Mouse (Mus musculus) heart, postnatal 10 days (tissue): ENCODE data around the gene Mrs2. TPM values are rescaled to one million over a fixed set of nuclear protein-coding genes. Genes with fewer than 3 reads are reported as not detected.
"Not testable (repeated sequence)": the region's sequence is repeated elsewhere in the genome, so short reads cannot be mapped to it uniquely, and the experiment has no call there.

Experiments used
- DNase-seq, 2 experiments: peaks; one replicate each; pipeline ENCODE4 v3.0.0; 2021
- intact Hi-C: fragments of 180-260 bp; cut with DNase I; formaldehyde crosslinking; loops from one replicate; pipeline ENCODE4 v1.15.1; 2025
- total RNA-seq, 2 experiments: library from RNA; stranded (reverse); gene quantifications; 2 replicates each; pipeline ENCODE4 v1.2.3; 2021

Gene Mrs2
- total RNA-seq, 2 experiments from 2014 or later = 46.7 to 60.0 TPM

DNA sequence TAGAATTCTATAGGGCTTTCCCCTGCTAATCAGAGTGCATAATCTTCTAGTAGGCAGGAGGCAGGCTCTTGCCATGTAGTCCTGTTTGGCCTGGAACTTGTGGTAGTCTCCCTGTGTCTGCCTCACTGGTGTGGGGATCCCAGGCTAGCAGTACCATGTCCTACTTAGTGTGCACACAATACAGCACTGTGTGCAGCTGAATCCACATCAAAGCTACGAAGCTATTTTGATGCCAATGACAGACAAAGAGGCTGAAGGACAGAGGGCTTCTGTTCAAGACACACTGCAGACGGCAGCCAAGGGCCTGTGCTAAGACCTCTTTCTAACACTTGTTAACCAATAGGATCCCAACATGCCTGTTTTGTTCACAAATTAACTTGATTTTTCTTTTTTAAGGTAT lies 34.7 kb downstream of the Mrs2 start:
- DNase-seq = no peak
- intact Hi-C loops = no loop called here

DNA sequence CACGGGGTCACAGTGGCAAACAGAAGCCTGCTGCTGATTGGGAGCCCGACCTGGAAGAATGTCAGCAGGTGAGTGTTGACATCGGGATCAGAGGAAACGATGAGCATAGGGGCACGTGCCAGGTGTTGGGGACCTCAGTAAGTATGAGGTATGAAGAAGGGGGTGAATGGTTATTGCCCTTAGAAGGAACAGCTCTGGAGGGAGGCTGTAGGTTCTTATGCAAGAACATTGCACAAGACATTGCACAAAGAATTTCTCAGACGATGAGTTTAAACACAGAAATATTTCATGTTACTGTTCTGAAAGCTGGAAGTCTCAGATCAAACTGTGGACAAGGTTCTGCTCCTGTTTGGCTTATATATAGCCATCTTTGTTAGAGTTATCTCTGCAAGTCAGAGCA lies 39.1 kb downstream of the Mrs2 start:
- DNase-seq = no peak
- intact Hi-C loops = no loop called here

DNA sequence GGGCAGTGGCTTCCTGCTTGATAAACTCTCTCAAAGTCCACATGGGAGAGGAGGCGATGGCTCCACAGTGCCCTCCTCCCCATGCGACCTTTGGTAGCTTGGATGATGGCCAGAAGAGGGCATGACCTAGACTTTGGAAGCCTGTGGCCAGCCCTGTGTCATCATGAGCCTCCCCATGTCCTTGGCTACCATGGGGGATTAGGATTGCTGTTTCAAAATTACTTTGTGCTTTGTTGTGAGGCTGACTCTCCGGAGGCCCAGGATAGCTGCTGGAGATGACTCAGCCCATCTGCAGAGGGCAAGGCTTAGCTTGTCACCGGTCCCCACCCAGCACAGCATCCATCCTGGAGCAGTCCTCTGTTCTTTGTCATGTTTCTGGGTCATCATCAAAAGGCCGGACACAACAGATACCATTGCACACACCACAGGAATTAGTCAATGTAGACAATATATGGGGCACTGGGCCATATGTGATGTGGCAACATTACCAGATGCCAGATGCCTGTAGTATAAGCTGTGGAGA lies 42.3 kb downstream of the Mrs2 start:
- DNase-seq = no peak
- intact Hi-C loops = no loop called here

DNA sequence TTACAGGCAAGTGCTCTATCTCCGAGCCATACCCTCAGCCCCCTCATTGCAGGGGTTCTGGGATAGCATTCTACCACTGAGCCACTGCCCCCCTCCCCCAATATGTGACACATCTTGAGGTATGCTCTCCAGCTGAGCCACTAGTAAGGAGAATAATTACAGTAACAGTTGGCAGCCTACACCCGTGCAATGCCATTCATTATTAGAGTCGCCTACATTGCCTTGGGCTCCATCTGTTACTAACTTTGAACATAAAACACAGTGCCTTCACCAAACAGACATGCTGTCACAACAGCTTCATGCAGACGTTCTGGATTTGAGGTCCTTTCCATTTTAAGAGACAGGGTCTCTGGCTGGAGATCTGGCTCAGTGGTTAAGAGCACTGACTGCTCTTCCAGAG lies 43.8 kb downstream of the Mrs2 start:
- intact Hi-C loops = no loop called here
- no peak for DNase-seq

DNA sequence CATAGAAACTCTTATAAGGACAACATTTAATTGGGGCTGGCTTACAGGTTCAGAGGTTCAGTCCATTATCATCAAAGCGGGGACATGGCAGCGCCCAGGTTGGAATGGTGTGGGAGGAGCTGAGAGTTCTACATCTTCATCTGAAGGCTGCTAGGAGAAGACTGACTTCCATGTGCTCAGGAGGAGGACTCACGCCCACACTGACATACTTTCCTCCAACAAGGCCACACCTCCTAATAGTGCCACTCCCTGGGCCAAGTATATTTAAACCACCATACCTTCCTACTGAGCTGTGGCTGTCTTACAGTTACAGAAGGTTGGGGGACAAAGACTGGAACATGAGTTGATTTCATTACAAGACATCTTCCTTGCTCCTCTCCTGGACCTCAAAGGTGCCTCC lies 48.4 kb downstream of the Mrs2 start:
- DNase-seq, intact Hi-C loops: not testable (repeated sequence)

DNA sequence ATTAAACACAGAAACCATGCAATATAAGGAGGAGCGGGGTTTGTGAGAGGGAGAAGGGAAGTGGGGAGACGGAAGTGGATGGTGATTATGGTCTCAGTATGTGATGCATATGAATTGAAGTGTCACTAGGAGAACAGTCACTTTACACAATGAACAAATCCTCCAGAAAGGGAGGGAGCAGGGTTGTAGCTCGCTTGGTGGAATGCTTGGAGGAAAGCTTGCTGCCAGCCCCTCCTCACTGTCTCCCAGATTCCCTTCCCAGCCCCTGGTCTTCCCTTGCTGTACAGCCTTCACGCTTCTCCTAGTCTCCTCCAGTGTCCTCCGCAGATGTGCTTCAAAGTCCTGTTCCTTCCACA lies 54.4 kb downstream of the Mrs2 start:
- intact Hi-C loops = no loop called here
- DNase-seq = no peak

DNA sequence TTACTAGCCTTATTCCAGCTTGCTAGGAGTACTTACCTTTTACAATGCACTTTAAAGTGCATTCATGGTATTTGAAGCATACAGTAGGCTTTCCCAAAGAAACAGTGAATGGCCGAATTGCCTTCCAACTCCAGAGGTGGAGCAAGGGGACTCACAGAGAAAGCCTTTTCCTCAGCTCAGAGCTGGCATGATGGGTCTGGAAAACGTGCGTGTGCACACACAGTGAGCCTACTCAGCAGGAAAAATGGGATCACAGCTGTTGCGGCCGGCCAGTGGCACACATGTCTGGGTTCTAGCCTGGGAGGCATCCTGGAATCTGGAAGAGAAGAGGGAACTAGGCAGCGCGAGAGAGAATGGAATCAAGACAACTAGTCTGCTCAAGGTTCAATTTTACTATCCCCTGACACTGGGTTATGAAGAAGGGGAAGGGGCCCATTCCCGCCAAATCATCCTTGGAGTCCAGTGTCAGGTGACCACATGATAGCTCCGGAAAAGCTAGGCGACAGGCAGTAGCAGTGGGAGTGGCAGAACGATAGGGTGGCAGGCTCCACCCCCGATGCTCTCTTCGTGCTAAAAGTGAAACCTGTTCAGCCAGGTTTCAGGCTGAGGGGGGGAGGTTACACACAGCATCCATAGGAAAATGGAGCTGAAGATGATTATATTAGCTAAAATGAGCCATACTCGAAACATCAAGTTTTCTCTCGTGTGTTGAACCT lies 54.9 kb downstream of the Mrs2 start:
- no peak for DNase-seq
- intact Hi-C loops = no loop called here

DNA sequence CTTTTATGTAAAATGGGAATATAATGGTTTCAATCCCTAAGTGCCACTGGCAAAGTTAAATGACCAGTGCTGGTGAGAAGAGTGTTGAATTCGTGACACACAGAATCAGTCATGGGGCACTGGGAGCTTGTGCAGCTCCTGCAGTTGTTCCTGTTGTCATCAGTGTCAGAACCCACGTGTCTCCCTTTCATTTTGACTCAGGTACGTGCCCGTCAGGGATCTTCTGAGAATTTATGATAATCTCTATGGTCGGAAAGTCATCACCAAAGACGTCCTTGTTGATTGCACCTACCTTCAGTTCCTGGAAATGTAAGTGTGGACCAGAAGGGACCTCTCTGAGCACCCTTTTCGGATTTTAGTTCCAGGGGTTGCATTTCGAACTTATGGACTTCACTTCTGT lies 58.1 kb downstream of the Mrs2 start:
- no peak for DNase-seq
- intact Hi-C loops = no loop called here

DNA sequence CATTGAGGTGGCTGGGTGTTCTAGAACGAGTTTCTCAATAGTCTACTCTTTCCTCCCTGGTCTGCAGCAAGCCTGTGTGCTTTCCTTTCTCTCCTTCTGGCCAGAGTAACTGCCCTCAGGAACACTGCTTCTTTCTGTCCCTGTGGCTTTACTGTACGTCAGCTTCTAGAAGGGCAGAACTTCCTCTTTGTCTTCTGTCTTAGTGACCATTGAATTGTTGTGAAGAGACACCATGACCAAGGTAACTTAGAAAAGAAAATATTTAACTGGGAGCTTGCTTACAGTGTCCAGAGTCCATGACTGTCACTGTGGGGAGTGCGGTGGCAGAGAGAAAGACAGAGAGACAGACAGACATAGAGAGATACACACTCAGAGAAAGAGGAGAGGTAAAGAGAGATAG lies 60.1 kb downstream of the Mrs2 start:
- no peak for DNase-seq
- intact Hi-C loops = no loop called here

DNA sequence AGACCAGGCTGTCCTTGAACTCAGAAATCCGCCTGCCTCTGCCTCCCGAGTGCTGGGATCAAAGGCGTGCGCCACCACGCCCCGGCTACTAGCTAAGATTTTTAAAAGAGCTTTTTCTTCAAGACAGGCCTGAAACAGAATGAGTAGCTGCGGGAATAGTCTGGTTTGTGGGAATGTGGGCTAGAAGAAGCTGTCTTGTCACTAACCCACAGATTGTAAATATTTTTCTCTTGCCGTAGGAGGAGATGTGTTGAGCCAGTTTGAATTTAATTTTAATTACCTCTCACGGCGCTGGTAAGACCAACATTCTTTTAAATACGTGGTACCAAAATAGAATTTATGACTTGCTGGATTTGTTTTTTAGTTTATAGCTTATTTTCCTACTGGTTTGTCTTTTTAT lies 61.5 kb downstream of the Mrs2 start:
- intact Hi-C loops = no loop called here
- no peak for DNase-seq

DNA sequence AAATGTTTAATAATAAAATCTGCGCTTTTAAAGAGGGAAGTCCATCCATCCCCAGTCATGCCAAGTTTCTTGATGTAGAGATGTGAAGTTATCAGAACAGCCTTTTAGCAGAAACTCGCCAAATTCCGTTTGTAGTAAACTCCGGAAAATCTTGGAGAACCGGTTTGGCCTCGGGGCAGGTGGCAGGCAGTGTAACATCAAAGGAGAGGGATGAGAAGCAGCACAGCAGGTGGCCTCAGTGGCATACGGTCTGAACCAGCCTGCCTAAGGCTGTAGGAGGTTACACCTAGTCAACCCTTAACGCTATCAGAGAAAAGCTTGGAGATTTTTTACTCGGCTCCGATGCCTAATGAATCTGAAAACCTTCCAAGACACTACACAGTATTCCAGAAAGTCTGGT lies 64.7 kb downstream of the Mrs2 start:
- intact Hi-C loops = no loop called here
- DNase-seq = no peak

DNA sequence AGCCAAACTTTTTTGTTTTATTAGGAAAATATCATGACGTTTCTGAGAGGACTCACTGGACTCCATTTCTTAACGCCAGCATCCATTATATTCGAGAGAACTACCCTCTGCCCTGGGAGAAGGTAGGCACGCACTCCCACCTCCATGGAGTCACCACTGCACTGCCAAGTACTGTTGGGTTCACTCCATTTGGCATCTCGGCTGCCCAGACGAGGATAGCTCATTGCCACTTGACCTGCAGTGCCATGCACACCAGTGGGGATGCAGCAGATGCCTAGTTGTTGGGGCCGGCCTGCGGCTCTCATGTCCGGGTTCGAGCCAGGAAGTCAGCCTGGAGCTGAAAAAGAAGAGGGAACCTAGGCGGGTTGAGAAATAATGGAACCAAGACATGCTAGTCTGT lies 65.1 kb downstream of the Mrs2 start:
- no peak for DNase-seq
- intact Hi-C loops = no loop called here

DNA sequence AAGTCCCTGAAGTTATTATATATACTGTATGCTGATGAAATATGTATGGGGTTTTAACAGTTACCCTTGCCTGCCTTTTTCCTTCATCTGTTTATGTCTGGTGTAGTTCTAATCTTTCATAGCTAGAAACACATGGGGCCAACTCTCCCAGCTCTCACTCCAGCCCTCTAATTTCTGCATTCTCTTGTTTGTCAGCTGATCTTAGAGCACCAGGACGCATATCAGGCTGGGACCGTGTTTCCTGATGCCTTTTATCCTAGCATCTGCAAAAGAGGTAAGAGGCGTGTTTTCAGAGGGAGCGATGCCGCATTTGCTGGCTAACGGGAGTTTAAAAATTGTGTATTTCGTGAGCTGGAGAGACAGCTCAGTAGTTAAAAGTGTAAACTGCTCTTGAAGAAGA lies 67.5 kb downstream of the Mrs2 start:
- no peak for DNase-seq
- intact Hi-C loops = no loop called here

DNA sequence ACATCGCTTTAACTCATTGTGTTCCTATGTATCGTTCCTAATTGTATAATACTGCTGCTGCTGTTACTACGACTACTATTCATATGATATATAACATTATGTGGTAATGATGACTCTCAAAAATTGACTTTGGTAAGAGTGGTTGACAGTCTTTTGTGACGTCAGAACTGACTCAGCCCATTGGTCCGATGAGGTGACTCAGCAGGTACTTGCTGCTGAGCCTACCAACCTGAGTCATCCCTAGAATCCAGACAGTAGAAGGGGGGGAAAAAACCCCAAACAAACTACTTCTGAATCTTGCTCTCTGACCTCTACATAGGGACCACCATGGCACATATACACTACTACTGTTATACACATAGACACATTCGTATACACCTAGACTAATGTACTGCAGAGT lies 71.3 kb downstream of the Mrs2 start:
- no peak for DNase-seq
- intact Hi-C loops = no loop called here

DNA sequence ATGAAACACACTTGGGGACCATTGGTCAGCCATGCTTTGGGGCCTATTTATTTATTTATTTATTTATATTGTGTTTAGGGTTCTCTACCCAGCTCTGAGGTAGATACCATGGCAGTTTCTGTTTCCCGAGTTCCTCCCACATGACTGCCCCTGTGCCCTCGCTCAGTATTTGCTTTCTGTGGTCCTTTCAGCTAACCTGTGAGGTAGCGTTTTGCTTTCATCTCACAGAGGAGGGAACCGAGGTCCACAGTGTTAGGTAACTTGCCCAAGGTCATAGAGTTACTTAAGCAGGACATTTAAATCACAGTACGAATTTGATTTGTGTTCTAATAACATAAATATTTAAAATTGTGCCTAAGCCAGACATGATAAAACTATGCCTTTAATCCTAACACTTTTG lies 73.0 kb downstream of the Mrs2 start:
- DNase-seq = no peak
- intact Hi-C loops = no loop called here

DNA sequence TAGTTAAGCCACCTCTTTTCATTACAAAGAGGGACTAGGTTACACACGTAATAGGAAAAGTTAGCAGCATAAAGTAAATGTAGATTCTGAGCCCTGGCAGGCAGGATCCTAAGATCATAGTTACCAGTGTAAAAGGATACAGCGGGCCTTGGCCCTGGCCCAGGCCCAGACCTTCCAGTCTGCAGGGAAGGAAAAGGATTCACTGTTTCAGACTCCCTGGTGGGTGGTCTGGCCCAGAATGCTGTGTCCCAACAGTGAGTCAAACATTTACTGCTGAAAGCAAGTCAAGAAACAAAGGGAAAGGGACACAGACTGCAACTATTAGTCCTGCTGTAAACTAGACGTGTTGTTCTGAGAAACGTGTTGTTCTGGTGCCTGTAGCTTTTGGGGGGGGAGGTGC lies 74.6 kb downstream of the Mrs2 start:
- DNase-seq = peak in 1 of 2 experiments; percentile 10
- intact Hi-C loops = no loop called here

DNA sequence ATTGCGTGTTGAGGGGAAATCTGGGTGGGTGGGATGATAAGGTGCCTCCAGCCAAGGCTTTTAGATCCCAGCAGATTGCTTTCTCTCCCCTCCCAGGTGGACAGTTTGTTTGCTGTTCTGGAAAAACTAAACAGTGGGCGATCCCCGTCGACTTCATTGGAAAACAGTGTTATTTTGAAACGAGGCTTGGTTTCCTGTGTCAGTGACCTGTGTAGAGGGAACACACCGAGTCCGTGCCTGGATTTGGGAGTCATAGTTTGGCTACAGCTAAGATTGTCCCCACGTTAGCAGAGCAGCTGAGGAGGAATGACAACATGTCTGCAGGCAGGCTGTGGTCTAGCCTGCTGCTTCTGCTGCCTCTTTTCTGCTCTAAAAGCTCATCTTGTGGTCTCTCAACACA lies 76.9 kb downstream of the Mrs2 start:
- intact Hi-C loops = no loop called here
- DNase-seq = no peak

DNA sequence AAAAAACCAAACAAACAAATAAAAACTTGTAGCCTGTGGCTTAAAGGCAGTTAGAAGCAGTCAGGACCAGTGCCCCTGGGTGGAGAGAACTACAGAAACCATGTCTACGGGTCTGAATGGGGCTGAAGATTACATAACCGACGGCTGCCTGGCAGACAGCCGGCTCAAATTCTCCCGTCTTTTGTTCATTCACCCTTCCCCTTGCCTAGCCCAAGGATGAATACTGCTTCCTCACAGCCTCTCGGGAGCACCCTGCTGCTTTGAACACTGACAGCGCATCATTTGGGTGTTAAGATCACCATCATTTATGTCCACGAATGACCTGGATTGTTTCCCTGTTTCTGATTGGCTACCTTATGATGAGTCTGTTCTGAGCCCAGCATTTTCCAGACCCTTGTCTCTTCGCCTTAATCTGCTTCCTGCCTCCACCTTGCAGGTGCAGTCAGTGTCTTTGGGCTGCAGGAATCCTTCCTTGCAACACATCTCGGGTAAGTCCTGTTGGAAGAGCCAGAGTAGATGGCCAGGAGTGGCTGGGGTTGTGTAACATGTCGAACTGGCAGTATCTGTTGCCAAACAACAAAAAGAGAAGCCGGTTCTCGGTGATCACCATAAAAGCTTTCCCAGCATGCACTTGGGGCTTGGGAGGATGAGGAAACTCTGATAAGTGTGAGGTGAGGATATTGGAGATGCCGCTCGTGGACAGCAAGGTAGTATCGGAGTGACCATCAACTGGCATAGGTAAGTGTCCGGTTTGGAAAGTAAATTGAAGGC lies 77.5 kb downstream of the Mrs2 start, which contains the start of gene Gpld1:
Gene Gpld1 (plus strand): TSS at position 641 of the 771 bp plus-strand sequence.
- intact Hi-C loops = no loop called here
- DNase-seq = no peak

DNA sequence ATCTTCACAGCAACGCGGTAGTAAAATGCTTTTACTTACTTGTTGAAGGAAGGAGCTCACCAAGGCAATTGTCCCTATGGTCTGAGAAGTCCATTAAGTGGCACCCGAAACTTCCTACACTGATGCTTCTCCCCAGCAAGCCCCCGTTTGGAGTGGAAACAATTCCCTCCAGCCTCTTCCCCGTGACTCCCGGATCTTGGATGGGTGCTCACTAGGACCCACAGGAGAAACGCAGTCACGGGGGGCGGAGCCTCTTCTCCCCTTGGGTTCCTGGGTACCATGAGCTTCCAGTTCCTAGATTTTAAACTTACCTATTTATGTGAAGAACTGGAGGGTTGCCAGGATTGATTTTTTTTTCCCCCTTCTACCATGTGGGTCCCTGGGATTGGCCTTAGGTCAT lies 80.7 kb downstream of the Mrs2 start:
- intact Hi-C loops = no loop called here
- no peak for DNase-seq

DNA sequence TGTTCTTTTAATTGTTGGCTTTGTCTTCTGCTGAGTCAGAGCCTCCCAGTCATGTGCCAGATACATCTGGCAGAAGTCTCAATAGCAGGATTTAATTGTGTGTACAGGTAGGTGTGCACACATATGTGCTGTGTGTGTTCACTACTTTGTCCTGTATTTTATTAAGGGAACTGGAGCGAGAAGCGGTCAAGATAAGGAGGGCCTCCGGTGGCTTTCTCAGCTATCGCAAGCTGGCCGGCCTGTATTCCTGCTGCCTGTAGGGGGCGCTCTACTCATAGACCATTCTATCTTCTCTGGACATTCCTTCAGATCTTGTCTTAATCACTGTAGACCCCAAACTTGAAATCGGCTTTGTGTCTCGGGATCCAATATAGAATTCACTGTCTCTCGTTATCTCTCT lies 81.5 kb downstream of the Mrs2 start:
- peak; percentile 76 to 86 for DNase-seq
- intact Hi-C loops = loop anchor here (1.0 kb wide), 1 partner anchor 50 kb away; no protein-coding TSS in a partner anchor

DNA sequence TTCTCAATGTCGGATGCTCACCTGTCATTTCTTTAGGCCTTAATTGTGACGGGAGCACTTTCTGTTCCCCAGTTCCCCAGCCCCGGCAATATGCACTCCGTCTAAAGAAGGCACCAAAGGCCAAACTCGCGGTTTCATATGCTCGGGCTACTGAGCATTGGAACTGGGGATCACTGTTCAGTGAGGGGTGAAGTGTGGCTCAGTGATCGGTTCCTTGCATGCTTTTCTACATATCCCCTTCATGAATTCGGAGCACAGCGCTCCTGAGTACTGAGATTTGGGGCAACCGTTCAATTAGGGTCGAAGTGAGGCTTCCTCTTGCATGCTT lies 82.4 kb downstream of the Mrs2 start:
- intact Hi-C loops = loop anchor here (1.0 kb wide), 1 partner anchor 50 kb away; no protein-coding TSS in a partner anchor

More for the DNA sequence above, 82.4 kb downstream of the Mrs2 start:
- no peak for DNase-seq
